Mouse (Mus musculus) layer of hippocampus, postnatal 25 days (tissue): ENCODE measurements around the gene Snorc. TPM values are rescaled to one million over a fixed set of nuclear protein-coding genes. Genes with fewer than 3 reads are reported as not detected.
"Not testable (repeated sequence)": the region's sequence is repeated elsewhere in the genome, so short reads cannot be mapped to it uniquely, and the experiment has no call there.

Source experiments
- DNase-seq, 2 experiments: peaks; one replicate each; pipeline ENCODE4 v3.0.0; 2022; ENCODE audit warnings: mixed read lengths in 2 of 2, low spot score in 1 of 2; ENCODE audit errors: extremely low spot score in 1 of 2
- total RNA-seq, 2 experiments: library from RNA; stranded (reverse); gene quantifications; 2 replicates each; pipeline ENCODE4 v1.2.3; 2021

Snorc gene
- total RNA-seq, result not detected

GRCm38 (mm10) chr1:87469971-87470370 lies at the start of gene Snorc:
Gene Snorc, plus strand, starts transcription at chr1:87470271.
- not testable (repeated sequence) for DNase-seq

- DNase-seq, result no peak
Observed at GRCm38 (mm10) chr1:87435125-87435524, 34.9 kb upstream of the Snorc start.

GRCm38 (mm10) chr1:87436583-87436982 lies 33.5 kb upstream of the Snorc start:
- no peak for DNase-seq

- peak in 1 of 2 experiments; percentile 85 for DNase-seq
Observed at GRCm38 (mm10) chr1:87447183-87448104, 22.6 kb upstream of the Snorc start.

DNA sequence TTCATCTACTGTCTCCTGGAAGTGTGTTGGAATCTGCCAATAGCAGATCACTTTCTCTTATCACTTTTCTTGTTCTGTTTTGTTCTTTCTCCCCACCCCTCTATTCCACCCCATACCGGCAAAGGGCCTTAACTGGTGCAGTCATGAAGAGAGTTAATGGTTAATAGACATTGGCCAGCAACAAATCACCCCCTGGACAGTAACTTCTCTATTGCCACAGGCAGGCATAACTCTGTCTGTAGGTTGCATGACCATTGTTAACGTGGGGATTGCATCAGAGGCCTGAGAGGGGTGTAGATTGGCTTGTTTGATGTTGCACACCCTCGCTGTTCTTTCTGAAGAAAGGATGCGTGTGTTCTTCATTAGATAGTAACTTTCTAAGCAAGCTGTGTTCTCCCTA lies 20.6 kb upstream of the Snorc start:
- no peak for DNase-seq

- no peak for DNase-seq
Observed at GRCm38 (mm10) chr1:87456425-87456824, 13.6 kb upstream of the Snorc start.

GRCm38 (mm10) chr1:87458045-87458444 lies 12.0 kb upstream of the Snorc start:
- no peak for DNase-seq

DNA sequence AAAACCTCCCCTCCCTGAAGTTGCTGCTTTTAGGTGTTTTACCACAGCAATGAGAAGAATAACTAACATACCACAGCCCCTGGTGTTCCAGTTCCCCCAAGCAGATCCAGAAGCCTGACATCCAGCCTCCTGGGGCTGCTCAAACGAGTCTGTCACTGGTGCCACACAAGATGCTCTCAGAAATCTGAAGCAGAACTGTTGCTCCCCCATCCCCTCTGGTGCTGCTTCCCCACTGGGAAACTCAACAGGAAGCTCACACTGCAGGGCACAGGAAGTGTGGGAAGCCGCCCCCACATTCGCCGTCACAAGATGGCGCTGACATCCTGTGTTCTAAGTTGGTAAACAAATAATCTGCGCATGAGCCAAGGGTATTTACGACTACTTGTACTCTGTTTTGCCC lies 10.2 kb upstream of the Snorc start:
- not testable (repeated sequence) for DNase-seq

DNA sequence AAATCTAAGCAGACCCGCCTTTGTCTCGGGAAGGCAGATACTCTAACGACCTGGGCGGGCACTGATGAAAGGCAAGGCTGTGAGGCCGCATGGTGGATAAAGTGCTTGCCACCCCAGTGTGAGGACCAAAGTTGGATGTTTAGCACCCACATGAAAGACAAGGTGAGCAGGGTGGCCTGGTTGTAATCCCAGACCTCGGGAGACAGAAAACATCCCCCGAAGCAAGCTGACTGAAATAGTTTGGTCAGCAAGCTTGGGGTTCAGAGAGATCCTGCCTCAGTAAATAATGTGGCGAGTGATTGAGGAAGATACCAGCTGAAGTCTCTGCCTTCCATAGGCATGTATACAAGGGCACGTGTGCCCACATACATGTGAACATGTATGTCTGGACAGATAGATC lies 2.6 kb upstream of the Snorc start:
- no peak for DNase-seq

DNA sequence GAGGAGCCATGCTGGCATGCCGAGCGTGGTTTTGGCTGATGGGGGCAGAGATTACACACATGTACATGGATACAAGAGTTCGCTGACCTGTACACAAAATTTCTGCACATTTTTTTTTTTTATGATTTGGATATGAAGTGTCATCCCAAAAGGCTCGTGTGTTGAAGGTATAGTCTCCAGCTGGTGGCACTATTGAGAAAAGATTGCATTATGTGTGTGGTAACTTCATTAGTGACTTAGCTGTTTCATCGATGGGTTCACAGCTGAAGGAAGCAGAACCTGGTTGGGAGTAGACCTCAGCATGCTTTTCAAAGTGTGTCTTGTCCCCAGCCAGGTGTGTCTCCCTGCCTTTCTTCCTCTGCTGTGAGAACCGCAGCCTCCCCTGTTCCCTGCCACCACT lies 1.8 kb upstream of the Snorc start:
- no peak for DNase-seq

- DNase-seq, result no peak
Observed at GRCm38 (mm10) chr1:87471914-87472313, 1.8 kb downstream of the Snorc start.

GRCm38 (mm10) chr1:87472576-87472975 lies 2.5 kb downstream of the Snorc start:
- DNase-seq, result no peak

- peak; percentile 47 to 53 for DNase-seq
Observed at GRCm38 (mm10) chr1:87475076-87475895, 5.2 kb downstream of the Snorc start.

GRCm38 (mm10) chr1:87482546-87482945 lies 12.5 kb downstream of the Snorc start:
- DNase-seq, result no peak

GRCm38 (mm10) chr1:87486386-87486785 lies 16.3 kb downstream of the Snorc start:
- no peak for DNase-seq

GRCm38 (mm10) chr1:87492285-87492684 lies 22.2 kb downstream of the Snorc start:
- DNase-seq, result no peak

GRCm38 (mm10) chr1:87493542-87493941 lies 23.5 kb downstream of the Snorc start:
- no peak for DNase-seq

- DNase-seq, result no peak
Observed at GRCm38 (mm10) chr1:87505524-87505923, 35.5 kb downstream of the Snorc start.

DNA sequence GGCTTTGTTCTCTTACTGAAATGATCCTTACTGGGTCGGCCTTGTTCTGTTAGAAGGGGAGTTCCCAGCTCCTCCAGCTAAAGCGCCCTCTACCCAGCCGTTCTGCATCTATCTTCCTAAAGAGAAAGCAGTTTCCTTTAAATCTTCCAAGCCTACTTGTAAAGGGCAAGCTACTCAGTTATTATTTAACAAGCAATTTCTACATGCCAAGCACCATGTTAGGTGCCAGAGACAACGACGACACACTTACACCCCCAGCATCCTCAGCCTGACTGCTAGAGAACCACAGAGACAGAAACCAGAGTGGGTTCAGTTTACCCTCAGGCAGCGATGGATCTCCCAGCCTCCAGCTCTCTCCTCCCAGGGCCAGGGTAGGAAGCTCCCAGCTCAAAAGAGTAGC lies 37.8 kb downstream of the Snorc start:
- no peak for DNase-seq

DNA sequence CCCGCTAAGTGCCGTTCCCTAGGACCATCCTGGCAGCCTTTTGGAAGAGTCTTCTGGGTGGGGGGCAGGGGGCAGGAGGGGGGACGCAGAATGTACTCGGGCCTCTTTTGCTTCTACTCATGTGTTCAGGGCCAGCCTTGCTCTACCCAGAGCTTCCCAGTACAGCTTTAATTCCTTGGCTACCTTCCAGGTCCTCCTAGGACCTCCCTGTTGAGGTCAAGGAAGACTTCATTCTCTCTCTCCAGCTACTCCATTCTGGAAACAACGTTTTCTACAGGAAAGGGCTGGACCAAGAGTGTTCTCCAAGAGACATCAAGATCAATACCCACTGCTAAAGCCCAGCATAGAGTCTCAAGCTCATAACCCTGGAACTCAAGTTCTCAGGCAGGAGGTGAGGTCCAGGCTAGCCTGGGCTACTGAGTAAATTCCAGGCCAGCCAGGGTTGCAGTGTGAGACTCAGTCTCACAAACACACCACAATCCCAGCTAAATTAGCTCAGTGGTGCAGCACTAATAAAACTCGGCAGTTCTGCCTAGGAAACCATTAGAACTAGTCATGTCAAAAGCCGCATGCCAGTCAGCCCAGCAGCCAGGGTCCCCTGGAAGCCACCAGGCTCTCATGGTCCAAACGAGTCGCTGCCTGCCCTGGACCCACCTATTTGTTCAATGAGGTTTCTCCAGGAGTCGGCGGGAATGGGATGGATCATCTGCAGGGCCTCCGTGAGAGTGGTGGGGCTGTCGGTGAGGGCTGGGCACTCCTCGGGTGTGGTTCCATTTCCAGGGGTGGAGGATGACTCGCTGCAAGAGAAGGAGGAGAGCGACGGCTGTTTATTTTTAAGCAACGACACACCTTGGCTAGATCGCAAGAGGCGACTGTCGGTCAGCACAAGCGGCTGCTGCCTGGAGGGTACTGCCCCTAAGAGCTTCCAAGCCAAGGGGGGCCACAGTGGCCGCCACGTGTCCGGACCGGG lies 38.8 kb downstream of the Snorc start:
- peak in 1 of 2 experiments; percentile 16 for DNase-seq
